Mouse (Mus musculus): Measurements from ENCODE around the gene Ttc7b. TPM values are rescaled to one million over a fixed set of nuclear protein-coding genes. Genes with fewer than 3 reads are reported as not detected.

The Ttc7b gene
- total RNA-seq, 2 experiments from 2014 or later = 16.9 to 26.2 TPM

- ATAC-seq (ENCODE audit: poor library complexity, severe bottlenecking) = no peak
These were observed 207.4 kb downstream of the Ttc7b start for GRCm38 (mm10) chr12:100313209-100313608.

GRCm38 (mm10) chr12:100310471-100311392, 209.9 kb downstream of the Ttc7b start:
- no peak for ATAC-seq (ENCODE audit: poor library complexity, severe bottlenecking)

- ATAC-seq (ENCODE audit: poor library complexity, severe bottlenecking) = no peak
These were observed 211.4 kb downstream of the Ttc7b start for GRCm38 (mm10) chr12:100309201-100309600.

- ATAC-seq (ENCODE audit: poor library complexity, severe bottlenecking) = no peak
These were observed 212.9 kb downstream of the Ttc7b start for GRCm38 (mm10) chr12:100307501-100308260.

GRCm38 (mm10) chr12:100306336-100306735, 214.3 kb downstream of the Ttc7b start:
- ATAC-seq (ENCODE audit: poor library complexity, severe bottlenecking) = no peak

- ATAC-seq (ENCODE audit: poor library complexity, severe bottlenecking) = no peak
These were observed 215.5 kb downstream of the Ttc7b start for GRCm38 (mm10) chr12:100305051-100305673.

GRCm38 (mm10) chr12:100304280-100304679, 216.3 kb downstream of the Ttc7b start:
- no peak for ATAC-seq (ENCODE audit: poor library complexity, severe bottlenecking)

- ATAC-seq (ENCODE audit: poor library complexity, severe bottlenecking) = no peak
These were observed 217.5 kb downstream of the Ttc7b start for GRCm38 (mm10) chr12:100303141-100303540.

GRCm38 (mm10) chr12:100300446-100300845, 220.2 kb downstream of the Ttc7b start:
- ATAC-seq (ENCODE audit: poor library complexity, severe bottlenecking) = no peak

GRCm38 (mm10) chr12:100299322-100299726, 221.3 kb downstream of the Ttc7b start:
- ATAC-seq (ENCODE audit: poor library complexity, severe bottlenecking) = no peak

GRCm38 (mm10) chr12:100298788-100299187, 221.8 kb downstream of the Ttc7b start:
- ATAC-seq (ENCODE audit: poor library complexity, severe bottlenecking) = no peak

GRCm38 (mm10) chr12:100297961-100298360, 222.7 kb downstream of the Ttc7b start:
- no peak for ATAC-seq (ENCODE audit: poor library complexity, severe bottlenecking)

- no peak for ATAC-seq (ENCODE audit: poor library complexity, severe bottlenecking)
These were observed 226.2 kb downstream of the Ttc7b start for GRCm38 (mm10) chr12:100294457-100294856.

GRCm38 (mm10) chr12:100293956-100294355, 226.7 kb downstream of the Ttc7b start:
- ATAC-seq (ENCODE audit: poor library complexity, severe bottlenecking) = no peak

- ATAC-seq (ENCODE audit: poor library complexity, severe bottlenecking) = no peak
These were observed 229.6 kb downstream of the Ttc7b start for GRCm38 (mm10) chr12:100290711-100291685.

- no peak for ATAC-seq (ENCODE audit: poor library complexity, severe bottlenecking)
These were observed 230.5 kb downstream of the Ttc7b start for GRCm38 (mm10) chr12:100290178-100290531.

GRCm38 (mm10) chr12:100289267-100290177, 231.1 kb downstream of the Ttc7b start:
- ATAC-seq (ENCODE audit: poor library complexity, severe bottlenecking) = no peak

GRCm38 (mm10) chr12:100288018-100288417, 232.6 kb downstream of the Ttc7b start:
- no peak for ATAC-seq (ENCODE audit: poor library complexity, severe bottlenecking)

GRCm38 (mm10) chr12:100287565-100287964, 233.1 kb downstream of the Ttc7b start:
- ATAC-seq (ENCODE audit: poor library complexity, severe bottlenecking) = no peak

Data from megakaryocyte, adult 5-6 weeks (primary cell).